Mouse (Mus musculus): Measurements from ENCODE around the gene B230217C12Rik.
"Not testable (repeated sequence)": the region's sequence is repeated elsewhere in the genome, so short reads cannot be mapped to it uniquely, and the experiment has no call there.

Gene B230217C12Rik

GRCm38 (mm10) chr11:97825971-97826370 lies 14.6 kb upstream of the B230217C12Rik start:
- no peak for DNase-seq (ENCODE audit: low spot score)

- no peak for DNase-seq (ENCODE audit: low spot score)
These were observed 14.2 kb upstream of the B230217C12Rik start for GRCm38 (mm10) chr11:97826414-97826813.

DNA sequence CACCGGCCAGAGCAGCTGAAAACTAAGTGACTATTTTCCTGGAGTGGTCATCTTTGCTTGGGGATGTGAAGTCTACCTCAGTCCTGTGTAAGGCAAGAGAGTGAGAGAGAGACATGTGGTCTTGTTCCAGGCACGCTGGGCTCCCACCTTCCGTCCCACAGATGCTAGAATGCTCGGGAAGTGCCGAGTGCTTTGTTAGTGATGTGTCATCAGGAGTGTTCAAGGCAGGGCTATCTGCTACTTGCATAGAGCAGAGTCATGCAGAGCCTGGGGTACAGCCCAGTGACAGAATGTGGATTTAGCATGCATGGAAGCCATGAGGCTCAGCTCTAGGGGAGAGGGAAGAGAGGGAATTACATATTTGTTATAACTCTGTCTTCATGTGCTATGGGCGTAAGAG lies 12.9 kb upstream of the B230217C12Rik start:
- no peak for DNase-seq (ENCODE audit: low spot score)

DNA sequence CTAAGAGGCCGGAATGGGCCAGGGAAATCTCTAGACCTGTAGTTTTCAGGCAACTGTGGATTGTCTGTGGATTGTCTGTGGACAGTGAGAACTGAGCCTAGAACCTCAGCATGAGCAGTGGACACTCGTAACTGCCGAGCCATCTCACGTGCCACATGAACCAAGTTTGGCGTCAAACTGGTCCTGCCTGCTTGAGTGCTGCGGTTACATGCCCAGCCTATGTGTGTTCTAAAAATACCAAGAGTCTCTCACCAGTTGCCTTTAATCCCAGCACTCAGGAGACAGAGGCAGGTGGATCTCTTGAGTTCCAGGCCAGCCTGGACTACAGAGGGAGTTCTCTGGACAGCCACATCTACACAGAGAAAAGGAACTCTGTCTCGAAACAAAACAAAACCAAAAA lies 11.2 kb upstream of the B230217C12Rik start:
- DNase-seq (ENCODE audit: low spot score) = no peak

- DNase-seq (ENCODE audit: low spot score) = no peak
These were observed 10.6 kb upstream of the B230217C12Rik start for GRCm38 (mm10) chr11:97829913-97830476.

DNA sequence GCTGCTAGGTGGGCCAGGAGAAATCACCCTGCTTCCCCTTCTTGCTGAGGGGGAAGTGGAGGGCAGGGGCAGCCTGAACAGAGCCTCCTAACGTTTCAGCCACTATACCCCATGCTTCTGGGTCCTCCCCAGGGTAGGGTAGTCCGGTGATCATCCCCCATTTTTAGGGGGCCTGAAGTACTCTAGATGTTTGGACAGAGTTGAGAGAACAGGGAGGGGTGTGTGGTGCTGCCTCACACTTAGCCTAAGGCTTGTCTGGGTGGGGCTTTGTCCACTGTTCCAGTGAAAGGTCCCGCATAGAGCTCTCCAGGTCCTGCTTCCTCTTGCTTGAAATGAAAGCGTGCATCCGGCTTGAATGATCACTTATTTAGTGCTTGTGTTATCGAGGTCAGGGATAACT lies 10.1 kb upstream of the B230217C12Rik start:
- no peak for DNase-seq (ENCODE audit: low spot score)

- DNase-seq (ENCODE audit: low spot score) = no peak
These were observed 8.6 kb upstream of the B230217C12Rik start for GRCm38 (mm10) chr11:97832001-97832400.

DNA sequence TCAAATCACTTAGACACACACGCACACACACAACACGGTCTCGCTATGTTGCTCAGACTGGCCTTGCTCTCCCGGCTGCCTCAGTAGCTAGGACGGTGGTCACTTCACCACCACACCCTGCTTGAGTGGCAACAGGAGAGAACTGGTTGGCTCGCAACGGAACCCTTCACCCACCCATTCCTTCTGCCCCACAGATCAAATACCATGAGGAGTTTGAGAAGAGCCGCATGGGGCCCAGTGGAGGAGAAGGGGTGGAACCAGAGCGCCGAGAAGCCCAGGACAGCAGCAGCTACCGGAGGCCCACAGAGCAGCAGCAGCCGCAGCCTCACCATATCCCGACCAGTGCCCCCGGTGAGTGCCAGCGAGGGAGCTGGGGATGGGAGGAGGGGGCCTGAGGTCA lies 7.2 kb upstream of the B230217C12Rik start:
- no peak for DNase-seq (ENCODE audit: low spot score)

- no peak for DNase-seq (ENCODE audit: low spot score)
These were observed 4.0 kb upstream of the B230217C12Rik start for GRCm38 (mm10) chr11:97836541-97836940.

DNA sequence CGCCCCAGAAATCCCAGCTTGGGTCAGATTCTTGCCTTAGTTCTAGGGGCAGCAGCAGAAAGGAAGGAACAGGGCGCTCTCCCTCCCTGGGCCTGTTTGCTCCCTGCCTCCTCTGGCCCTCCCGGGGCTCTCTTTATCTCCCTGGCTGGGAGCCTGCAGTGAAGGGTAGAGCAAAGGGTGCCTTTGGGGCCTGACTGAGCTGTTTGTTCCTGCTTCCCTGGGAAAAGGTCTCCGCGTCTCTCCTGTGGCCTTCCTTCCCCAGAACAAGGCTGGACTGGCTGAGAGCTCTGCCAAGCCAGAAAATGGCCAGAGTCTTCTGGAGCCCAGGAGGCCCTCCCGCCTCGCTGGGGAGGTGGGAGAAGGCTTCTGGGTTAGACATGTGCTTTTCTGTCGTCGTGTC lies 3.5 kb upstream of the B230217C12Rik start:
- not testable (repeated sequence) for DNase-seq (ENCODE audit: low spot score)

DNA sequence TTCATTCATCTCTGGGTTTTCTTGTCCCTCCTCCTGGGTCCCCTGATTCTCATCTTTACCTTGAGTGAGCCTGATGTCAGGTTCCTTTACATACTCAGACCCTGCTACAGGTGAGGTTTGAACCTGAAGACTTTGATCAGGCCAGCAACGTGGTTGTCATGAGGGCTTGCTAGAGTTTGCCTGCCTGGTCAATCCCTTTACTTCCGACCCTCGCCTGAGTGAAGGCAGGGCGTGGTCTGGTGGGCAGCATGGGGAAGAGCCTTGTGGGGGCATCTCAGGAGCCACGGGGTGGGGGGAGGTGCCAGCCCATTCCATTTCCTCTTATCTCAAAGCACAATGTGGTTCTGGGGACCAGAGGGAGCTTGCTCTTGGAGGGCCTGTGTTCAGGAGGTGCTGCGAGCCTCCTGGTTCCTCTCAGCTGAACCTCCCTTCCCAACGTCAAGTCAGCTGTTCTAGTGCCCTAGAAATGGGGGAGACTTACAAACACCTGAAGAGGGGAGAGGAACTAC lies 2.9 kb upstream of the B230217C12Rik start:
- DNase-seq (ENCODE audit: low spot score) = no peak

DNA sequence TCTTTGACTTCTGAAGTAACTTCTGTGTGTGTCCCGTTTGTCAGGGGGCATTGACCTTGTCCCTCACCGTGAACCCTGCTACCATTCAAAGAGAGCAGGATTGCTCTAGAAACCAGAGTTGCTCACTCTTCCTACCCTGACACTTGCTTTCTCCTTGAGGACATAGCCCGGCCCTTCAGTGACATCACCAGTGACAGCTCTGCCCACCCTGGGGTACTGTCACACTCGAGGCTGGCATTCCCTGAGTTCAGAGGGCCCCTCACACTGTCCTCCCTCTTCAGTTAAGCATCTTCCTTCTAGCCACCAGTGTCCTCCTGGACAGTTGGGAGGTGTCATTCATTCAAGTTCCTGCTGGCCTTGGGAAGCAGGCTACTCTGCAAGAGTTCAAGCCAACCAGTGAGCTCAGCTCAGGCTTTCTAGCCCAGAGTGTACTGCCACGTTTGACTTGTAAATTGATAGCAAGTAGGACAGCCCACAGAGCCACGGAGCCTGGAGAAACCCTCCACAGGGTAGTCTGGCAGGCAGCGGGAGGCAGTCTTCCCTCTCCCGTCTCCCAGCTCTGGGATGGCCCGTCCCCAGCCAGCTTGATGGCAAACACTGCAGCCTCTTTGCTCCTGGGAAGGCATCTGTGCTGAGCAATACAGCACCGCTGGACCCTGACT lies 1.7 kb upstream of the B230217C12Rik start:
- no peak for DNase-seq (ENCODE audit: low spot score)

- no peak for DNase-seq (ENCODE audit: low spot score)
These were observed 992 bp upstream of the B230217C12Rik start for GRCm38 (mm10) chr11:97839441-97840134.

GRCm38 (mm10) chr11:97840135-97840490 lies 467 bp upstream of the B230217C12Rik start:
- DNase-seq (ENCODE audit: low spot score) = no peak

DNA sequence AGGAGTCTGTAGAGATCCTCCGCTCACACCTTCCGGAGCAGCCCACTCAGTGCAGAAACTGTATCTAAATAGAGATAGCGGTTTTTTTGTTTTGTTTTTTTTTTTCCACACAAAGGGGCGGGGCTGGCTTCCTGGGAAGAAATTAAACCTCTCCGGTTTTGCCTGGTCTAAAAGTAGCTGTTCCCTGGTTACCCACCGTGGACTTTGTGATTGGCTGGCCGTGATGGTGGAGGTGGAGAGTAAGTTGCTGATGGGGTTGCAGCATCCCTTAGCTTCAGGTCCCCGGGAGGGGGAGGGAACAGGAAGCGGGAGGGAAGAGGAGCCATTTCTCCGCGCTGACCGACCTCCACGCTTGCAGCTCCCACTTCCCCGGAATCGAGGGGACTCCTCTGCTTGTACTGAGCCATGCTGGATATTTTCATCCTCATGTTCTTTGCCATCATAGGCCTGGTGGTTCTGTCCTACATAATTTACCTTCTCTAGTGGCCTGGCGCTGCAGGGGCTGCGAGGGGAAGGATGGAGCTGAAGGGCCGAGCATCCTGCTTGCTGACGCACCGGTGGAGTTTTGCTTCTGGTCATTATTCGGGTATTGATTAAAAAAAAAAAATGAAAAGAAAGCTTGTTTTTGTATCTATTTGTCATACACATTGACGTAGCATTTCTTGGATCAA lies 546 bp downstream of the B230217C12Rik start:
- DNase-seq (ENCODE audit: low spot score) = no peak

- DNase-seq (ENCODE audit: low spot score) = no peak
These were observed 1.4 kb downstream of the B230217C12Rik start for GRCm38 (mm10) chr11:97842001-97842400.

- DNase-seq (ENCODE audit: low spot score) = no peak
These were observed 9.8 kb downstream of the B230217C12Rik start for GRCm38 (mm10) chr11:97850367-97850766.

- no peak for DNase-seq (ENCODE audit: low spot score)
These were observed 11.0 kb downstream of the B230217C12Rik start for GRCm38 (mm10) chr11:97851601-97852000.

- DNase-seq (ENCODE audit: low spot score) = no peak
These were observed 14.9 kb downstream of the B230217C12Rik start for GRCm38 (mm10) chr11:97855473-97855872.

DNA sequence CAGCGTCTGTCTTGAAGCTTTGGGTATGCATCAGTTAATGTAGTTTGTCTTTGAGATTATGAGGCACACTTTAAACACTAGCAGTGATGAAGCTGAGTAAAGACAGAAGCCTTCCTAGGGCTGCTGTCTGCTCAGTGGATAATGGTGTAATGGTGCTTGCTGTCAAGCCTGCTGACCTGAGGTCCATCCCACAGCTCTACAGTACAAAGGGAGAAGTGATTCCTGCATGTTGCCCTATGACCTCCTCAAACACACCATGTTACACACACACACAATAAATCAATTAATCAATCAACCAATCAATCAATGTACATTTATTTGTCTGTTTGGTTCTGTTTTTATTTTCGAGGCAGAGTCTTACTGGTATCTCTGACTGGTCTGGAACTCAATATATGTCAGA lies 21.6 kb downstream of the B230217C12Rik start:
- DNase-seq (ENCODE audit: low spot score) = no peak

DNA sequence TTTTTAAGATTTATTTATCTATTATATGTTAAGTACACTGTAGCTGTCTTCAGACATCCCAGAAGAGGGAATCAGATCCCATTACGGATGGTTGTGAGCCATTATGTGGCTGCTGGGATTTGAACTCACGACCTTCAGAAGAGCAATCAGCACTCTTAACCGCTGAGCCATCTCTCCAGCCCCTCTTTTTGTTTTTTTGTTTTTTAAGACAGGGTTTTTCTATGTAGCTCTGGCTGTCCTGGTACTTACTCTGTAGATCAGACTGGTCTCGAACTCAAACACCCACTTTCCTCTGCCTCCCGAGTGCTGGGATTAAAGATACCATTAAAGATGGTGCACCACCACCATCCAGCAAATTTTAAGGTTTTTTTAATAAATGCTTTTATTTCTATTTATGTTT lies 24.8 kb downstream of the B230217C12Rik start:
- no peak for DNase-seq (ENCODE audit: low spot score)

GRCm38 (mm10) chr11:97866091-97866888 lies 25.7 kb downstream of the B230217C12Rik start:
- DNase-seq (ENCODE audit: low spot score) = no peak

Data from urinary bladder, postnatal 10 days (tissue).